Mouse (Mus musculus): Measurements from ENCODE around the gene Csrp2. TPM values are rescaled to one million over a fixed set of nuclear protein-coding genes. Genes with fewer than 3 reads are reported as not detected.

Csrp2 gene
- polyA plus RNA-seq, 1 experiment from 2014 or later: 432 TPM

Other genes with a start within 250 kb of the Csrp2 start
- 13.5 and 14.3 TPM in 2 replicates for gene E2f7, start 174.3 kb upstream of the Csrp2 start, polyA plus RNA-seq (2015; fragmentation: Nextera tagmentation; extraction: Ambion mirVana)
- 18.0 and 19.1 TPM in 2 replicates for gene Zdhhc17, start 90.4 kb downstream of the Csrp2 start, polyA plus RNA-seq (2015; fragmentation: Nextera tagmentation; extraction: Ambion mirVana)
- gene Osbpl8, start 245.0 kb downstream of the Csrp2 start, polyA plus RNA-seq (2015; fragmentation: Nextera tagmentation; extraction: Ambion mirVana): 28.8 and 30.2 TPM in 2 replicates

Data from heart, embryonic 16.5 days (tissue).